Comparison of ENCODE assay signal across 19 mouse cellular contexts in genomic region chr19:5580776-5581175, GRCm38 (mm10). TPM values are rescaled to one million over a fixed set of nuclear protein-coding genes. Genes with fewer than 3 reads are reported as not detected.
"Had no signal": no experiment of that assay in that cellular context is flagged by ENCODE, and none has a peak within 500 bp of the region (broad histone marks: within the 10 kb centered on the region; RNA-seq: fewer than 3 reads in every experiment).

No protein-coding gene starts in this region.

- H3K4me3 ChIP-seq: midbrain, embryonic 10.5 days; midbrain, embryonic 13.5 days; myocyte; neural tube, embryonic 13.5 days; neural tube, embryonic 15.5 days had no signal

- DNase-seq: lung, adult 18-20 months; lung, embryonic 14.5 days; lung, postnatal 10 days; lung, postnatal 4 days; retina, postnatal 1 day; right cerebral cortex, adult 18-20 months; right cerebral cortex, postnatal 25 days; right cerebral cortex, postnatal 4 days; spleen, adult 18-20 months; thymus, adult 18-20 months; thymus, postnatal 14 days; thymus, postnatal 36 days had no signal

- H3K36me3 ChIP-seq: midbrain, embryonic 10.5 days; midbrain, embryonic 13.5 days; neural tube, embryonic 13.5 days; neural tube, embryonic 15.5 days had no signal

- H3K4me2 ChIP-seq: lung, embryonic 14.5 days; midbrain, embryonic 13.5 days; neural tube, embryonic 13.5 days; neural tube, embryonic 15.5 days had no signal

- H3K27me3 ChIP-seq: midbrain, embryonic 13.5 days; neural tube, embryonic 13.5 days; neural tube, embryonic 15.5 days had no signal

- ATAC-seq: midbrain, embryonic 13.5 days; midbrain, embryonic 16.5 days had no signal

- H3K27ac ChIP-seq: midbrain, embryonic 10.5 days; midbrain, embryonic 13.5 days; neural tube, embryonic 13.5 days; neural tube, embryonic 15.5 days had no signal

- H3K4me1 ChIP-seq: midbrain, embryonic 13.5 days; neural tube, embryonic 13.5 days; neural tube, embryonic 15.5 days had no signal

- H3K9me3 ChIP-seq: midbrain, embryonic 10.5 days; midbrain, embryonic 13.5 days; neural tube, embryonic 13.5 days; neural tube, embryonic 15.5 days had no signal

- H3K9ac ChIP-seq: lung, embryonic 14.5 days; midbrain, embryonic 13.5 days; neural tube, embryonic 13.5 days; neural tube, embryonic 15.5 days had no signal

RNA-seq across cellular contexts. Expression of gene Ovol1, which starts 20.3 kb away (rescaled TPM):
- total RNA-seq: megakaryocyte-erythroid progenitor cell, adult 5-6 weeks had no signal
- polyA plus RNA-seq: midbrain, embryonic 13.5 days; myocyte; neural tube, embryonic 13.5 days had no signal
